ENCODE assay signal across 9 mouse cellular contexts in the genomic region with DNA sequence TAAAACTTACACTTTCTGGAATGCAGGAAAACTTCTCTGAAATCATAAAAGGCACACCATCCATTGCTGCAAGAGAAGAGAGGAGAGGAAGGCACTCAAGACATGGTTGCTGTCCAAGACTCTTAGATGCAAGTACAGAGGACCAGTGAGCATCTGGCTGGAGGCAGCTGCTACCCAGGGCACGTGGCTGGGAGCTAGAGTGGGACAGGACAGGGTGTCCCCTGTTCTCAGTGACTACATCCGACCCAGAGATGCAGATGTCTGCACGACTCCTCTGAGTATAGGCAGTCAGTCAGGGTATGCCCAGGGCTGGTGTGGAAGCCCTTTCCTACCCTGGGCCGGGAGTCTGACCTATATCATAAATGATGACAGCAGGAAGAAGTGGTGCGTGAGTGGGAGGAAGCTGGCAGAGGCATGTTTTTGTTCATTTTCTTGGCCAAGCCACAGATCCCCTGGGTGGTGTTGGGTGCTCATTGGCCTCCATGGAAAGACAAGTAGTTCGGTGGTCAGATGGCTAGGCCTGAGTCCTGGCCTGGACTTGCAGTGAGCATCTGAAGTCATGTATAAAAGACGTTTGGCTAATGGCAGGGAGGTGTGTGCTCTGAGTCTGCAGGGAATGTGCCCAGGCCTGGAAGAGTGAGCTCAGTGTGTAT.
DNase-seq lines count a peak whose midpoint lies in the region; ATAC-seq and TF ChIP-seq lines count a peak whose summit lies in the region.
"Had no signal": no experiment of that assay in that cellular context is flagged by ENCODE, and none has a peak within 500 bp of the region (broad histone marks: within the 10 kb centered on the region; RNA-seq: fewer than 3 reads in every experiment).

No protein-coding gene starts in this region.

- H3K79me2 ChIP-seq in macrophage (ENCODE audit: inconsistent target): no peaks in the 10 kb centered on the region

- TF ChIP-seq POLR2A in lung, adult 2 months (IDR thresholded peaks at IDR 0.05; ENCODE audit: borderline replicate concordance, extremely low read depth, low read depth, low read length): no peak

- no peak overlapping the region for H3K9ac ChIP-seq in lung, embryonic 15.5 days
- H3K9ac ChIP-seq in embryonic facial prominence, embryonic 12.5 days: no peak overlapping the region
- no peak overlapping the region for H3K9ac ChIP-seq in heart, embryonic 11.5 days (ENCODE audit: low read depth, low read length)
- H3K9ac ChIP-seq: liver, embryonic 13.5 days had no signal

- no peaks in the 10 kb centered on the region for H3K9me3 ChIP-seq in lung, embryonic 15.5 days
- H3K9me3 ChIP-seq in embryonic facial prominence, embryonic 12.5 days: no peaks in the 10 kb centered on the region
- no peaks in the 10 kb centered on the region for H3K9me3 ChIP-seq in heart, embryonic 11.5 days (replicated peaks; ENCODE audit: control insufficient read depth, low read length)
- H3K9me3 ChIP-seq: liver, embryonic 13.5 days had no signal

- no peak overlapping the region for H3K4me3 ChIP-seq in lung, embryonic 15.5 days
- H3K4me3 ChIP-seq in lung, adult 2 months (replicated peaks; ENCODE audit: extremely low read depth, low read depth, low read length): no peak overlapping the region
- no peak overlapping the region for H3K4me3 ChIP-seq in embryonic facial prominence, embryonic 12.5 days
- H3K4me3 ChIP-seq in heart, embryonic 11.5 days (ENCODE audit: low read depth, low read length): no peak overlapping the region
- H3K4me3 ChIP-seq in macrophage (ENCODE audit: inconsistent target): no peak overlapping the region
- H3K4me3 ChIP-seq: liver, embryonic 13.5 days had no signal

- H3K4me2 ChIP-seq in lung, embryonic 15.5 days: no peak overlapping the region
- H3K4me2 ChIP-seq in embryonic facial prominence, embryonic 12.5 days (replicated peaks): no peak overlapping the region
- no peak overlapping the region for H3K4me2 ChIP-seq in heart, embryonic 11.5 days
- H3K4me2 ChIP-seq: liver, embryonic 13.5 days had no signal

- ATAC-seq in lung, embryonic 15.5 days (ENCODE audit: borderline replicate concordance, extremely low read depth, low FRiP score, low TSS enrichment): no peak
- no peak for ATAC-seq in embryonic facial prominence, embryonic 12.5 days (ENCODE audit: insufficient number of reproducible peaks, insufficient read depth, low FRiP score, low TSS enrichment)
- peak; percentile 31; the same call in 1 of the 2 replicates for ATAC-seq in heart, embryonic 11.5 days (replicated peaks; ENCODE audit: insufficient number of reproducible peaks, low FRiP score, low TSS enrichment)

- WGBS in lung, embryonic 15.5 days: 46% methylated on average over 7 of the region's 7 CpGs
- WGBS in lung, adult 2 months: 39% methylated on average over 7 of the region's 7 CpGs
- WGBS in embryonic facial prominence, embryonic 12.5 days: 60% methylated on average over 7 of the region's 7 CpGs
- WGBS in heart, embryonic 11.5 days (ENCODE audit: insufficient replicate concordance): 58% methylated on average over 7 of the region's 7 CpGs
- 24% methylated on average over 7 of the region's 7 CpGs for WGBS in macrophage (ENCODE audit: missing documents)

- H3K4me1 ChIP-seq in lung, embryonic 15.5 days: peaks cover 49% of the 10 kb centered on the region
- peaks cover 18% of the 10 kb centered on the region for H3K4me1 ChIP-seq in lung, adult 2 months (ENCODE audit: control insufficient read depth, insufficient read depth, low read length)
- H3K4me1 ChIP-seq in embryonic facial prominence, embryonic 12.5 days: peaks cover 46% of the 10 kb centered on the region
- H3K4me1 ChIP-seq in heart, embryonic 11.5 days (ENCODE audit: control insufficient read depth, insufficient read depth, low read length): peaks cover 22% of the 10 kb centered on the region

- H3K27ac ChIP-seq in lung, embryonic 15.5 days: peak overlapping the region; percentile 97
- H3K27ac ChIP-seq in embryonic facial prominence, embryonic 12.5 days: peak overlapping the region; percentile 93
- H3K27ac ChIP-seq in heart, embryonic 11.5 days (ENCODE audit: low read depth, low read length): 0 out of 2 replicates have a peak overlapping the region, but pooled peaks have one; percentile 2
- peak overlapping the region; percentile 85 for H3K27ac ChIP-seq in macrophage

- peaks cover 5% of the 10 kb centered on the region; the same call in 1 of the 2 replicates for H3K36me3 ChIP-seq in lung, embryonic 15.5 days
- peaks cover 11% of the 10 kb centered on the region; the same call in 1 of the 2 replicates for H3K36me3 ChIP-seq in embryonic facial prominence, embryonic 12.5 days
- no peaks in the 10 kb centered on the region for H3K36me3 ChIP-seq in heart, embryonic 11.5 days (ENCODE audit: control insufficient read depth, insufficient read depth, low read length)
- H3K36me3 ChIP-seq in macrophage (ENCODE audit: inconsistent target): no peaks in the 10 kb centered on the region; the same call in 1 of the 2 replicates
- H3K36me3 ChIP-seq: liver, embryonic 13.5 days had no signal

- TF ChIP-seq CTCF in lung, adult 2 months (IDR thresholded peaks at IDR 0.05; ENCODE audit: insufficient read depth, low read length): no peak

- no peak for DNase-seq in lung, adult 2 months
- DNase-seq in adrenal gland, adult 8-10 months: no peak
- DNase-seq in left cerebral cortex, postnatal 10 days (ENCODE audit: extremely low spot score in 1 of 2, low spot score in 2 of 2): no peak
- no peak for DNase-seq in frontal cortex, postnatal 10 days (ENCODE audit: low spot score in 2 of 2)

- no peaks in the 10 kb centered on the region for H3K27me3 ChIP-seq in lung, embryonic 15.5 days
- no peaks in the 10 kb centered on the region for H3K27me3 ChIP-seq in embryonic facial prominence, embryonic 12.5 days
- no peaks in the 10 kb centered on the region for H3K27me3 ChIP-seq in heart, embryonic 11.5 days (ENCODE audit: control insufficient read depth, insufficient read depth, low read length)
- H3K27me3 ChIP-seq: liver, embryonic 13.5 days had no signal

- intact Hi-C loops in left cerebral cortex, postnatal 10 days (cut with DNase I): no loop called here

Comparison
In these comparisons a context has a peak if more than half of its experiments do, and no peak if none do; other contexts are left out.
1. H3K27ac ChIP-seq: peak in every context shown above with its lines; median percentile 97 in lung, embryonic 15.5 days; 93 in embryonic facial prominence, embryonic 12.5 days; 85 in macrophage; 2 in heart, embryonic 11.5 days.